Mouse (Mus musculus) liver, postnatal 0 days (tissue): ENCODE measurements at regions not wholly inside any gene's neighbourhood (a gene's known extent, or its start where the extent isn't known, plus 50 kb on each side); places are given as distances from the start of the nearest gene placed in this dataset.

ENCODE experiments used
- ATAC-seq: fragments of 200-750 bp; cut with Nextera tagmentation; 2 replicates; pipeline ENCODE4 v1.8.0; 2017; ENCODE audit warnings: mild to moderate bottlenecking, moderate library complexity
- DNase-seq: peaks from one replicate; pipeline ENCODE4 v3.0.0-alpha.2; 2016
- H3K27ac ChIP-seq: fragments of 300-500 bp; sonication (generic); 2 replicates; pipeline ENCODE4 v1.5.1; 2014; ENCODE audit warnings: antibody characterized with exemption, moderate library complexity, mild to moderate bottlenecking, low read depth
- H3K27me3 ChIP-seq: fragments of 300-500 bp; sonication (generic); 2 replicates; pipeline ENCODE4 v1.6.1; 2014; ENCODE audit warnings: low read length, control low read depth, mixed read lengths; ENCODE audit not compliant: insufficient read depth
- H3K36me3 ChIP-seq: fragments of 300-500 bp; sonication (generic); replicated peaks from 2 replicates; pipeline ENCODE4 v1.6.1; 2014; ENCODE audit warnings: mild to moderate bottlenecking, control low read depth, low read length, moderate library complexity, mixed read lengths; ENCODE audit not compliant: insufficient read depth
- H3K4me1 ChIP-seq: fragments of 300-500 bp; sonication (generic); 2 replicates; pipeline ENCODE4 v1.6.1; 2014; ENCODE audit warnings: antibody characterized with exemption, mild to moderate bottlenecking, control low read depth; ENCODE audit not compliant: insufficient read depth
- H3K4me2 ChIP-seq: fragments of 300-500 bp; sonication (generic); 2 replicates; pipeline ENCODE4 v1.6.1; 2014; ENCODE audit warnings: low read depth, mild to moderate bottlenecking, low read length, moderate library complexity, mixed read lengths
- H3K4me3 ChIP-seq: fragments of 300-500 bp; sonication (generic); 2 replicates; pipeline ENCODE4 v1.5.1; 2014; ENCODE audit warnings: low read depth, low read length
- H3K9ac ChIP-seq: fragments of 300-500 bp; sonication (generic); replicated peaks from 2 replicates; pipeline ENCODE4 v1.6.1; 2014; ENCODE audit warnings: mild to moderate bottlenecking, moderate library complexity
- H3K9me3 ChIP-seq: fragments of 300-500 bp; sonication (generic); 2 replicates; pipeline ENCODE4 v1.6.1; 2016; ENCODE audit warnings: mild to moderate bottlenecking, control low read depth, low read length, mixed read lengths
- CTCF ChIP-seq: sonication (generic); IDR thresholded peaks from 2 replicates; pipeline ENCODE4 v1.5.1; 2016; ENCODE audit warnings: antibody characterized with exemption, low read depth
- EP300 ChIP-seq: IDR thresholded peaks from 2 replicates; pipeline ENCODE4 v1.6.1; 2016; ENCODE audit warnings: antibody characterized with exemption, low read depth, mild to moderate bottlenecking
- WGBS: fragments of 180-500 bp; shearing (Covaris S2); extraction: QIAGEN DNeasy Blood & Tissue Kit; methylation state at CpG from one replicate; pipeline ENCODE4 v1.1.7; 2014; ENCODE audit not compliant: insufficient replicate concordance; 5-methylcytosine and 5-hydroxymethylcytosine counted together

DNA sequence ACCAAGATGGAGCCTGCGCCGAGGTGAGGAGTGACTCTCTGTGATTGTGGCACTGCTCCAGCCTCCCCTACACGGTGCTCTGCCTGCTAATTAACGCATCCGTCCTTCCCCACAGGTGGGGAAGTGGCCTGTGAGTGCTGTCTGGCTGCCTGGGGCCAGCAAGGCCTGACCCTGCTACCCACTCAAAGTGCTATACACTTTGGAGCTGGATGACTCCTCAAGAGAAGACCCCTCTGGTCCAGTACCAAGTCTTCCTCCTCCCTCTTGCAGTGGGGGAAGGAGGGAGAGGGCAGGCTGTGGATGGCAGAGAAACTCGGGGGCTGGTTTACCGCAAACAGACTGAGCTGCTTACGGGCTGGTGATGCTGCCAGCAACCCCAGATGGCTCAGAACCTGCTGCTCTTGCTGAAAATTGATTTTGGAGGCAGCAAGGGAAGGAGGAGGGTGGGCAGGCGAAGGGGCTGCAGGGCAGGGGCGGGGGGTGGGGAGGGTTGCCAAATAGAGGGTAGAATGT is 173.4 kb upstream of the Ntf3 start:
- Histone ChIP-seq H3K27me3 (no peaks in the 10 kb centered on the region), H3K9me3 (no peaks in the 10 kb centered on the region), H3K27ac (no peak overlapping the region), H3K4me3 (no peak overlapping the region), H3K4me2 (no peak overlapping the region), H3K9ac (no peak overlapping the region), H3K36me3 (no peaks in the 10 kb centered on the region), H3K4me1 (no peaks in the 10 kb centered on the region)
- no peak for TF ChIP-seq EP300
- no peak for TF ChIP-seq CTCF
- 56% methylated on average over 10 of the region's 10 CpGs for WGBS
- no peak for ATAC-seq
- DNase-seq = no peak

DNA sequence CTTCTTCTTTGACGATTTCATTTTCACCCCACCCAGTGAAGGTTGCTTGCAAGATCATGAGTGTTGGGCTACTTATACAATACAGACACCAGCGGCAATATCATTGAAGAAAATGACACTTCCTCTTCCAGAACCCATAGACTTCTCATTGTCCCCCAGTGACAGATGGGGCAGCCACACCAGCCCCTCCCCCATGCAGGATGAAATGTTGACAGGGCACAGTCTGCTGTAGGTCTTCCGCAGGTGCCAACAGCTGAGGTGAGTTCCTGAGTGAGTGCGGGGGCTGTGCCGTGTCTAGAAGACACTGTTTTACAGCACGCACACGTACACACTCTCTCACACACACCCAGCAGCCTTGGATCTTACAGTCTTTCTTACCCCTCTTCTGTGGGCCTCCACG is 171.0 kb upstream of the Ntf3 start:
- Histone ChIP-seq H3K4me2 (no peak overlapping the region), H3K4me3 (no peak overlapping the region), H3K27ac (no peak overlapping the region), H3K27me3 (no peaks in the 10 kb centered on the region), H3K36me3 (no peaks in the 10 kb centered on the region), H3K9ac (no peak overlapping the region), H3K4me1 (no peaks in the 10 kb centered on the region), H3K9me3 (no peaks in the 10 kb centered on the region)
- no peak for TF ChIP-seq CTCF
- no peak for TF ChIP-seq EP300
- DNase-seq = no peak
- ATAC-seq = no peak
- 75% methylated on average over 8 of the region's 8 CpGs for WGBS

DNA sequence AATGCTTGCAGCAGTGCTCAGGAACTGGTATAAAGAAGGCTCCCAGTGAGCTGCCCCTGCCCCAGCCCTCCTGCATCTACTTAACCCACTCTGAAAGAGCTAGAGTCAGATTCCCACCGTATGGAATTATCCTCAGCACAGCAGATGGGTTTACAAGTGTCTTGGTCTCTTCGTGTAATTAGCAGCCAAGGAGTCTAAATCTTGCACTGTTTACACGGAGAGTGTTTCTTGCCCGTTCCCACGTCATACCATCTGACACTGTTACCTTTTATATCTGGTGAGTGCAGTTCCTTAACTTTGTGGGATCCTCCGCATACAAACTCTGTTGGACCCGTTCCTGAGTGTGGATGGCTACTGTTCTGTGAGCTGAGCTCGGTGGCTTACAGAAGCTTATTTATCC is 167.5 kb upstream of the Ntf3 start:
- Histone ChIP-seq H3K36me3 (no peaks in the 10 kb centered on the region), H3K27ac (no peak overlapping the region), H3K4me2 (no peak overlapping the region), H3K9ac (no peak overlapping the region), H3K4me1 (no peaks in the 10 kb centered on the region), H3K4me3 (no peak overlapping the region), H3K27me3 (no peaks in the 10 kb centered on the region), H3K9me3 (no peaks in the 10 kb centered on the region)
- WGBS = 69% methylated on average over 8 of the region's 8 CpGs
- no peak for TF ChIP-seq CTCF
- no peak for TF ChIP-seq EP300
- DNase-seq (no peak), ATAC-seq (no peak)

DNA sequence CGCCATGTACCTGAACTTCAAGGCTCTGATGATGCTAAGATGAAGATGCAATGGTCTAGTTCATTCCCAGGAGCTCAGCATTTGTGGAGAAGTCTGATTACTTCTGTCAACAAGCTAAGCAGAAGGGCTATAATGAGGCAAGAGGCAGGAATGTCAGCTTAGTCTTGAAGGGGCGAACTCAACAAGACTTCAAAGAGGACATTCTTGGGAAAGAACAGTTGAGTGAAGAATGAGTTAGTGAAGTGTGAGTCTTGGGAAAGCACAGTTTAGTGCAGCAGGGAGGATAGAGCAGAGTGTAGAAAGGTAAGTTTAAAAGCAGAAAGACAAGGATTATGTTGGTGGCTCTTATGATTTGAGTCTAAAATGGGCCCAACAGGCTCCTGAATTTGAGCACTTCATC is 160.5 kb upstream of the Ntf3 start:
- DNase-seq = no peak
- H3K27me3 ChIP-seq = no peaks in the 10 kb centered on the region
- H3K4me2 ChIP-seq = no peak overlapping the region
- no peak overlapping the region for H3K9ac ChIP-seq
- H3K4me3 ChIP-seq = no peak overlapping the region
- H3K27ac ChIP-seq = no peak overlapping the region
- H3K9me3 ChIP-seq = no peaks in the 10 kb centered on the region
- no peaks in the 10 kb centered on the region for H3K4me1 ChIP-seq
- ATAC-seq = no peak
- H3K36me3 ChIP-seq = no peaks in the 10 kb centered on the region
- WGBS = 59% methylated on average over 2 of the region's 2 CpGs
- TF ChIP-seq EP300 (no peak), CTCF (no peak)

DNA sequence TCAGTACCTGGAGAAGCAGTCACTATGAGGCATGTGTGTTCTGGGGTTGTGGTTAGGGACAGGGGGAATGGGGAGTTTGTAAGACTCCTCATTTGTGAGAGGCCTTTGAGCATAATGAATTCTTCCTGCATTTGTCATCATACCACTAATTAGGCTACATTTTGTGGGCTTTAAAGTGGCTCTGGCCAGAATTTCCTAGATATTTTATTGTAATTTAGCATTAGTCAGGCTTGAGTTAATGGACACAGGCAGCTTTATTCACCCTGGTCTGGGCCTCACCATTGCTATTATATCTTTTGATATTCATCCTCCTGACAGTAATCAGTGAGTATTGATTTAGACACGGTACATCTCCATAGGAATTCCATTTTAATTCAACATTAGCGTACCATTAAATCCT is 151.8 kb upstream of the Ntf3 start:
- H3K27ac ChIP-seq = no peak overlapping the region
- no peak for DNase-seq
- H3K27me3 ChIP-seq = no peaks in the 10 kb centered on the region
- no peak for ATAC-seq
- H3K4me1 ChIP-seq = no peaks in the 10 kb centered on the region
- H3K9ac ChIP-seq = no peak overlapping the region
- no peak for TF ChIP-seq EP300
- TF ChIP-seq CTCF = no peak
- H3K36me3 ChIP-seq = no peaks in the 10 kb centered on the region
- H3K4me3 ChIP-seq = no peak overlapping the region
- 72% methylated on average over 2 of the region's 2 CpGs for WGBS
- H3K9me3 ChIP-seq = no peaks in the 10 kb centered on the region
- no peak overlapping the region for H3K4me2 ChIP-seq

DNA sequence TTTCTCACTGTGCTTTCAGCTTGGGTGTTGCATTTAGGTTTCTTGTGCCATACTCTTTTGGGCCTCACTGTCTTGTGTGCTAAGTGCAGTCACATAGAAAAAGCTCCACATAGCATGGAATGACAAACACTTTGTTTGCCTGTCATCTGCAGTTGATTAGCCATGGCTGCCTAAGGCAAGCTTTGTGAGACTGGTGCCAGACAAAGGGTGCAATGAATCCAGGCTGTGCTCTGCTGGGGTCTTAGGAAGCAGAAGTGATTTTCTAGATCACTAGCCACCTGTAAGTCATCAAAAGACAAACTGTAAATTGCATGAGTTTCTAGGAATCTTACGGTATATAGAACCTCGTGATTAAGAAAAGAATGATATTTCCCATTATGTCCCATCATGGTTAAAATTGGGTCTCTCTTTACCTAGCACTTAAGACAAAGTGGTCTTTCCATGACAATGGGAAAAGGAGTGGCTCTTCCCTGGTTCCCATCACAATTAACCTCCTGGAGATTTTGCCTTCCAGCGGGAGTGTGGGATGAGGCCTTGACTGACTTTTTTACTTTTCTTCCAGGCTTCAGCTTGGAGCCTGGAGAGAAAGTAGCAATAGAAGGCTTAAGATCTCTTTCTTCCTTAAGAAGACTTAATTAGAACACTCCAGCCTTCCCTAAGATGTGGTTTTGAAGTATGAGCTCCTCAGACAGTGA is 144.2 kb upstream of the Ntf3 start:
- DNase-seq = no peak

DNA sequence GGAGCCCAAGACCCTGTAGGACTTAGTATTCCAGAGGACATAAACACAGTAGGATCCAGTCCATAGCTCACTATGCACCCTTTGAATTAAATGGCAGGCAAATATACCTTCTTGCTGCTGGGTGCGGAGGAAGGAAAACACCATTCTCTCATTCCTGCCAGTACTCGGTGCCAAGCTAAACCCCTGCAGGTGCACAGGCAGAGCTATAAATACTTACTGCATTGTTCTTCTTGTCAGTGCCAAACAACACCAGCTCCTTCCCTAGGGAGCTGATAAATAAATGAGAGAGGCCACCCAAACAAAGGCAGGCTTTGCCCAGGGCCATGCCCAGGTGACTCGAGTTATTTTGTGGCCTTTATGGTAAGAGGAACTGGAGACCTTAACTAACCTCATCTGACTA is 136.4 kb upstream of the Ntf3 start:
- ATAC-seq (no peak), DNase-seq (no peak)
- 68% methylated on average over 3 of the region's 3 CpGs for WGBS

More for the DNA sequence above, 144.2 kb upstream of the Ntf3 start:
- no peak for ATAC-seq
- no peak for TF ChIP-seq CTCF
- TF ChIP-seq EP300 = no peak
- no peaks in the 10 kb centered on the region for H3K36me3 ChIP-seq
- no peak overlapping the region for H3K27ac ChIP-seq
- WGBS = 80% methylated on average over 3 of the region's 3 CpGs
- no peak overlapping the region for H3K4me2 ChIP-seq
- no peaks in the 10 kb centered on the region for H3K4me1 ChIP-seq
- H3K4me3 ChIP-seq = no peak overlapping the region
- no peaks in the 10 kb centered on the region for H3K27me3 ChIP-seq
- no peaks in the 10 kb centered on the region for H3K9me3 ChIP-seq
- no peak overlapping the region for H3K9ac ChIP-seq

More for the DNA sequence above, 136.4 kb upstream of the Ntf3 start:
- H3K4me3 ChIP-seq = no peak overlapping the region
- TF ChIP-seq EP300 (no peak), CTCF (no peak)
- H3K4me2 ChIP-seq = no peak overlapping the region
- no peak overlapping the region for H3K9ac ChIP-seq
- H3K27me3 ChIP-seq = no peaks in the 10 kb centered on the region
- H3K9me3 ChIP-seq = no peaks in the 10 kb centered on the region
- no peaks in the 10 kb centered on the region for H3K36me3 ChIP-seq
- no peaks in the 10 kb centered on the region for H3K4me1 ChIP-seq
- H3K27ac ChIP-seq = no peak overlapping the region
